Mouse (Mus musculus) stomach, postnatal 0 days (tissue): ENCODE data around the gene Shisal2b. TPM values are rescaled to one million over a fixed set of nuclear protein-coding genes. Genes with fewer than 3 reads are reported as not detected.

ENCODE experiments used
- ATAC-seq: fragments of 200-750 bp; cut with Nextera tagmentation; 2 replicates; pipeline ENCODE4 v1.8.0; 2017; ENCODE audit not compliant: low FRiP score, low TSS enrichment
- DNase-seq: peaks from one replicate; pipeline ENCODE4 v3.0.0-alpha.2; 2016; ENCODE audit warnings: low spot score
- H3K27ac ChIP-seq: fragments of 300-500 bp; sonication (generic); replicated peaks from 2 replicates; pipeline ENCODE4 v1.5.1; 2014; ENCODE audit warnings: mild to moderate bottlenecking, control low read depth
- H3K27me3 ChIP-seq: fragments of 300-500 bp; sonication (generic); 2 replicates; pipeline ENCODE4 v1.6.1; 2014; ENCODE audit warnings: low read length; ENCODE audit not compliant: control insufficient read depth, insufficient read depth
- H3K36me3 ChIP-seq: fragments of 300-500 bp; sonication (generic); 2 replicates; pipeline ENCODE4 v1.6.1; 2014; ENCODE audit warnings: low read length, mixed read lengths; ENCODE audit not compliant: control insufficient read depth, insufficient read depth
- H3K4me1 ChIP-seq: fragments of 300-500 bp; sonication (generic); replicated peaks from 2 replicates; pipeline ENCODE4 v1.6.1; 2014; ENCODE audit warnings: antibody characterized with exemption; ENCODE audit not compliant: control insufficient read depth, insufficient read depth
- H3K4me2 ChIP-seq: fragments of 300-500 bp; sonication (generic); replicated peaks from 2 replicates; pipeline ENCODE4 v1.6.1; 2014; ENCODE audit warnings: low read depth, mild to moderate bottlenecking, control low read depth, moderate library complexity
- H3K4me3 ChIP-seq: fragments of 300-500 bp; sonication (generic); 2 replicates; pipeline ENCODE4 v1.5.1; 2014; ENCODE audit warnings: low read depth, low read length, control low read depth
- H3K9ac ChIP-seq: fragments of 300-500 bp; sonication (generic); 2 replicates; pipeline ENCODE4 v1.6.1; 2014; ENCODE audit warnings: mild to moderate bottlenecking, low read length, control low read depth, mixed read lengths
- H3K9me3 ChIP-seq: fragments of 300-500 bp; sonication (generic); 2 replicates; pipeline ENCODE4 v1.6.1; 2016; ENCODE audit warnings: low read length; ENCODE audit not compliant: control insufficient read depth
- CTCF ChIP-seq: IDR thresholded peaks from 2 replicates; pipeline ENCODE4 v1.5.1; 2016; ENCODE audit warnings: antibody characterized with exemption, low read depth, mild to moderate bottlenecking, moderate library complexity
- EP300 ChIP-seq: optimal IDR thresholded peaks from 2 replicates; pipeline ENCODE3; 2016; ENCODE audit warnings: antibody characterized with exemption
- WGBS: fragments of 180-500 bp; shearing (Covaris S2); extraction: QIAGEN DNeasy Blood & Tissue Kit; methylation state at CpG from one replicate; pipeline ENCODE4 v1.1.7; 2014; 5-methylcytosine and 5-hydroxymethylcytosine counted together
- polyA plus RNA-seq: library from polyadenylated mRNA; unstranded; fragments of >200 nt; fragmentation: Nextera tagmentation; extraction: Ambion mirVana; gene quantifications from 2 replicates; pipeline ENCODE4 v1.2.1, GENCODE M21; 2015

Gene Shisal2b
- polyA plus RNA-seq, 1 experiment from 2014 or later, result not detected

GRCm38 (mm10) chr13:104843295-104844089 lies 20.2 kb downstream of the Shisal2b start:
- no peak for DNase-seq
- 81% methylated on average over 9 of the region's 13 CpGs for WGBS
- Histone ChIP-seq H3K36me3 (no peaks in the 10 kb centered on the region), H3K4me3 (no peak overlapping the region), H3K4me1 (no peaks in the 10 kb centered on the region), H3K4me2 (no peak overlapping the region), H3K9ac (no peak overlapping the region), H3K9me3 (no peaks in the 10 kb centered on the region), H3K27ac (no peak overlapping the region), H3K27me3 (no peaks in the 10 kb centered on the region)
- ATAC-seq, result no peak
- TF ChIP-seq CTCF (no peak), EP300 (no peak)

GRCm38 (mm10) chr13:104841937-104842336 lies 21.8 kb downstream of the Shisal2b start:
- no peak for DNase-seq
- Histone ChIP-seq H3K36me3 (peaks cover 3% of the 10 kb centered on the region), H3K4me1 (no peaks in the 10 kb centered on the region), H3K4me2 (no peak overlapping the region), H3K9me3 (no peaks in the 10 kb centered on the region), H3K4me3 (no peak overlapping the region), H3K27me3 (no peaks in the 10 kb centered on the region), H3K27ac (no peak overlapping the region), H3K9ac (no peak overlapping the region)
- TF ChIP-seq EP300 (no peak), CTCF (no peak)
- ATAC-seq, result no peak
- 56% methylated on average over 4 of the region's 4 CpGs for WGBS

- Histone ChIP-seq H3K27me3 (no peaks in the 10 kb centered on the region), H3K27ac (no peak overlapping the region), H3K4me2 (no peak overlapping the region), H3K9me3 (no peaks in the 10 kb centered on the region), H3K4me1 (no peaks in the 10 kb centered on the region), H3K36me3 (peaks cover 8% of the 10 kb centered on the region), H3K4me3 (no peak overlapping the region), H3K9ac (no peak overlapping the region)
- TF ChIP-seq EP300 (no peak), CTCF (no peak)
- DNase-seq, result no peak
- 64% methylated on average over 7 of the region's 7 CpGs for WGBS
- ATAC-seq, result no peak
Observed at GRCm38 (mm10) chr13:104837628-104838027, 26.1 kb downstream of the Shisal2b start.

- H3K36me3 ChIP-seq, result peaks cover 12% of the 10 kb centered on the region
- H3K4me3 ChIP-seq, result no peak overlapping the region
- ATAC-seq, result no peak
- no peaks in the 10 kb centered on the region for H3K27me3 ChIP-seq
- H3K27ac ChIP-seq, result no peak overlapping the region
- WGBS, result 95% methylated on average over 13 of the region's 13 CpGs
- H3K4me1 ChIP-seq, result no peaks in the 10 kb centered on the region
- no peak for TF ChIP-seq EP300
- H3K9ac ChIP-seq, result no peak overlapping the region
- no peak for DNase-seq
- H3K4me2 ChIP-seq, result no peak overlapping the region
- no peaks in the 10 kb centered on the region for H3K9me3 ChIP-seq
Observed at GRCm38 (mm10) chr13:104832811-104833210, 30.9 kb downstream of the Shisal2b start.

- no peak for TF ChIP-seq EP300
- no peak for TF ChIP-seq CTCF
- Histone ChIP-seq H3K36me3 (peaks cover 11% of the 10 kb centered on the region; the same call in 1 of the 2 replicates), H3K4me1 (no peaks in the 10 kb centered on the region), H3K27me3 (no peaks in the 10 kb centered on the region), H3K9ac (no peak overlapping the region), H3K4me3 (no peak overlapping the region), H3K9me3 (no peaks in the 10 kb centered on the region), H3K4me2 (no peak overlapping the region), H3K27ac (no peak overlapping the region)
- no peak for ATAC-seq
- WGBS, result 91% methylated on average over 2 of the region's 2 CpGs
- no peak for DNase-seq
Observed at GRCm38 (mm10) chr13:104825470-104825869, 38.2 kb downstream of the Shisal2b start.

- TF ChIP-seq CTCF (no peak), EP300 (no peak)
- Histone ChIP-seq H3K4me1 (peaks cover 2% of the 10 kb centered on the region; the same call in 1 of the 2 replicates), H3K36me3 (0 out of 2 replicates have a peak, but pooled peaks cover 4% of the 10 kb centered on the region), H3K4me2 (no peak overlapping the region), H3K27ac (no peak overlapping the region), H3K9ac (no peak overlapping the region), H3K9me3 (no peaks in the 10 kb centered on the region), H3K4me3 (no peak overlapping the region), H3K27me3 (no peaks in the 10 kb centered on the region)
- ATAC-seq (no peak), DNase-seq (no peak)
- whole genome bisulfite sequencing, result 32% methylated on average over 8 of the region's 8 CpGs
Observed at GRCm38 (mm10) chr13:104822411-104822838, 41.3 kb downstream of the Shisal2b start.
